Mouse (Mus musculus) heart, postnatal 14 days (tissue): ENCODE measurements around the gene Igsf3. TPM values are rescaled to one million over a fixed set of nuclear protein-coding genes. Genes with fewer than 3 reads are reported as not detected.

Experiments used
- DNase-seq, 2 experiments: peaks; one replicate each; pipeline ENCODE4 v3.0.0; 2021 to 2022
- intact Hi-C: fragments of 180-260 bp; cut with DNase I; formaldehyde crosslinking; loops from one replicate; pipeline ENCODE4 v1.15.1; 2025
- total RNA-seq, 2 experiments: library from RNA; stranded (reverse); gene quantifications; 2 replicates each; pipeline ENCODE4 v1.2.3; 2021

The Igsf3 gene
- total RNA-seq, 2 experiments from 2014 or later = 14.9 to 16.8 TPM

DNA sequence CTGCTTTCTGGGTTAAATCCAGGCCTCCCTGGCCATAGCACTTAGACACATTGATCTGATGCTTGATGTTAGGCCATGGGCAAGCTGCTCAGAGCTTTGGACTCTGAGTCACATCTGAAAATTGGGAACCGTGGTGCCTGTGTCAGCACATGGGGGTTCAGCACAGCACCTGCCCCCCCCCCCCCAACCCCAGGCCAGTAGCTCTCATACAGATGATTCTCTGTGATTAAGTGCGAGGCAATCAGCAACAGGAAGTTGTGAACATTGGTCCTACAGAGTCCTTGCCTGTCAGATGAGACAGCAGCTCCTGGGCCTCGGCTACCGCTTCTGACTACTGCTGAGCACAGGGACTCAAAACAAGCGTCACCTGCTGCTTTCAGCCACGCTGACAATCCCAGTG is 116.0 kb downstream of the Igsf3 start:
- intact Hi-C loops = loop anchor here (1.0 kb wide), 1 partner anchor 319 kb away; no protein-coding TSS in a partner anchor
- no peak for DNase-seq

DNA sequence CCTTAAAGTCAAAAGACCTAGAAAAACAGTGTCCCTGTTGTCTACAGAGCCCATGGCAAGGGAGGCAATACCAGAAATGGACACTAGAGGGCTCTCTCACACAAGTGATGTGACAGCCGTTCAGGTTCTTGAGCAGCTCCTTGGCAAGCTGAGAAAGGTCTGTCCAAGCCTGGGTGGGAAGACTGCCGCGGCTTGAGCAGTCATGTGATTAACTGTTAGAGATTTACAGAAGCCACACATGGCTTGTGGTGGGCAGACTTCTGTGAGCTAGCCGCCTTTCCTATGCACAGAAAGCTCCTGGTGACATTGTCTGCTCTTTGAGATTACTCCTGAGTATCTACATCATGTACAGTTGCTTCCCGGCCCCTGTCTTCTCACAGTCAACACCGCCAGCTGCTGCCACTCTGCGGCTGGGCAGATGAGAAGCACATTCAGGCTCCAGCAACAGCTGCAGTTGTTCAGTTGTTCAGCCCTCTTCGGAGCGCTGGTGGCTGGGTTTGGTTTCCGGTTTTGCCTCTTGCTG is 117.1 kb downstream of the Igsf3 start:
- intact Hi-C loops = loop anchor here (1.0 kb wide), 1 partner anchor 318 kb away; no protein-coding TSS in a partner anchor
- peak; percentile 85 to 96 for DNase-seq

DNA sequence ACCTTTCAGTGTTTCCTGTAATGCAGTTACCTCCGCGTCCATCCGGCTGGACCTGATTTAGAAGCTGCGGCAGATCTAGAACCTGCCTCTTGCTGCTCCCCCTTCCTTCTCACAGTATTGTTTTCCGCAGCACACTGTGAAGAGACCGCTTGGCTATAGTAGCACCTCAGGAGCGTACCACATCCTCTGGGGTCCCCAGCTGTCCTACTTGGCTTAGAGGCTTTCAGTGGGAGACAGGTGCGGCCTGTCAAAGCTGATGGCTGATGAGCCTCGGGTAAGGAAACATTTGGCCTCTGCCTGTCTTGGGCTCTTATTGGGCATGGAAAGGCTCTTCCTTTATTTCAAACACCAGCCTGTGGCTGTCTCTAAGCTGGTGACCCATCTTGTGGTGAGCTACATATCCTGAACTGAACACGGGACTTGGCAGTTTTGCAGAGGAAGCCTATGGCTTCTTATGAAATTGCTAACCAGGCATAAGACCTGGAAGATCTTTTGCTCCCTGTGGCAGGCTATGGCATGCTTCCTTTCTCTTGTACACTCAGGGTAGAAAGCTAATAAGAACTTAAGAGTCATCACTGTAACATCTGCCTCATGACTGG is 120.6 kb downstream of the Igsf3 start:
- intact Hi-C loops = no loop called here
- no peak for DNase-seq

DNA sequence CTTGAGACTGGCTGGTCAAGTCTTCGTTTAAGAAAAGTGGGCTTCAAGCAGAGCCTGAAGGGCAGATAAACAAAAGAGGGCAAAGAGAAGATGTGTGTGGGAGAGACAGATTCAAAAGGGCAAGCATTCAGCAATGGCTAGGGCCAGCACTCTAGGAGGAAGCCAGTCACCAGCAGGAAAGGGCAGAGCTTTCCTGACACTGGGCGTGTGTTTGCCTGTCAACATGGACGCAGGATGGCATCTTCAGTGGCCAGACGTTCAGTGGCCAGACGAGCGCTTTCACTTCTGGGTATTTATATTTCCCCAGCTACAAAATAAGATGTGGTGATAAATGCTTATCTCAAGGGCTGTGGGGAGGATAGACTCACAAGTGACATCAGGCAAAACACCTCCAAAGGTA is 123.0 kb downstream of the Igsf3 start:
- intact Hi-C loops = no loop called here
- DNase-seq = no peak

DNA sequence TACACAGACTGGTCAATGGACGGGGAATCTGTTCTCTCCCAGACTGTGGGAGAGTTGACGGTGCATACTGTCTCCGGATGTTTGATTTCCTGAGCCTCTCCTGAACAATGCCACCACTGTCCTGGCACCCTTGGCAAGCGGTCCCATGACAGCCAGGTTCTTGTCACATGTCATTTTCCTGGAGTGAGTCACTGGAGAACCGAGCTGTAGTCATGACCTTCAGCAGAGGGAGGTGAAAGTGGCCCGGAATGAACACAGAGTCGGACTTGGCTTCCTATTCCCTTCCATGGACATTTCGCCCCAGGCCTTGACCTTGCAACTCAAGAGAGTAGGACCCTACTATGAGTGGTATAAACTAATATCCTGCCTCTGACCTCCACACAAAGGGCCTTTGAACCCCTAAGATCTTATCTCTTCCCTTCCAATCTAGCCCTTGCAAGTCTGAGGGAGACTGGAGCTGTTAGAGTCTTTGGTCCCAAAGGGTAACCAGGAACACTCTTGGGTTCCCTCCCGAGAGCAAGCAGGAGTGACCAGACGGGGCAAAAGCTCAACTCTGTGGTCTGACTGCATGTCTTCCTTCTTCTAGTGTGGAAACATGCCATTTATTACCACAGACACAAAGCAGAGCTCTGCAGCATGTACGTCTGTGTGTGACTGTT is 123.6 kb downstream of the Igsf3 start:
- DNase-seq = peak; percentile 37 to 49
- intact Hi-C loops = no loop called here

DNA sequence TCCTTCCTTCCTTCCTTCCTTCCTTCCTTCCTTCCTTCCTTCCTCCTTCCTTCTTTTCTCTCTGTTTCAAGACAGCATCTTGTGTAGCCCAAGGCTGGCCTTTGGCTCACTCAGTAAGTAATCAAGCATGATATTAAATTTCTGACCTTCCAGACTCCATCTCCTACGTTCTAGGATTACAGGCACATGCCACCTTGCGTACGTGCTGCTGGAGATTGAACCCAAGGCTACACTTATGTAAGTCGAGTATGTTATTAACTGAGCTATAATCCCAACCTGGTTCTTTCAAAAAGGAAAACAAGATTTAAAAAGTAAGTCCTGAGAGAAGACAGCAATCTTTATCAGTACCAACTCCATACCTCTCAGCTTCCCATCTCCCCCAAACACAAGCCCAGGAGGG is 124.7 kb downstream of the Igsf3 start:
- no peak for DNase-seq
- intact Hi-C loops = no loop called here

DNA sequence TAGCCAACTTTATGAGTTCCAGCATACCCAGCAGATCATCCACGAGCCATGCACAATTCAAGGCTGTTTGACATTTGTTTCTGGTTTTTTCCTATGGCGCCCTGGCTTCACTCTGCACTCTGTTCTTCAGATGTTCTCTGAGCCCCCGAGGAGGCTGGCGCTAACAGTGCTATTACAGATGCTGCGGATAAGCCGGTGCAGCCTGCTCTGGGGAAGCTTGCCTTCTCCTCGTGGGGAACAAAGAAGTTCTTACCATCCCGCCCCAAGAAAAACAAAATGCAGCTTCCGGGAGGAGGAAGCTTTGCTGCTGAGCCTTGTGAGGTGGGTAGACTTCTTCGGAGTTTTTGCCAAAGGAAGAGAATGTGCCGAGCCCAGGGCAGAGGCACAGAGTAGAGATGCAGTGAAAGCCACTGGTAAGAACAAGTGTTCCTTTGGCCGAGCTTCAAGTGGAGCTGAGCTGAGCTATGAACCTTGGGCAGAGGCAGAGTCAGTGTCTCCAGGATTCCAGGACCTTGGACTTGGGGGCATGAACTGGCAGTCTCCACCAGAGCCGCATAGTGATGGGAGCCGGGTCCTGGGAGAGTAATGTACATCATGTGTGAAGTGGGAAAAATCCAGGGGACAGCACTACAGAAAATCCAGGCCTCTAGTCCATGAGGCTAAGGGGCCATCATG is 125.3 kb downstream of the Igsf3 start:
- intact Hi-C loops = no loop called here
- no peak for DNase-seq

DNA sequence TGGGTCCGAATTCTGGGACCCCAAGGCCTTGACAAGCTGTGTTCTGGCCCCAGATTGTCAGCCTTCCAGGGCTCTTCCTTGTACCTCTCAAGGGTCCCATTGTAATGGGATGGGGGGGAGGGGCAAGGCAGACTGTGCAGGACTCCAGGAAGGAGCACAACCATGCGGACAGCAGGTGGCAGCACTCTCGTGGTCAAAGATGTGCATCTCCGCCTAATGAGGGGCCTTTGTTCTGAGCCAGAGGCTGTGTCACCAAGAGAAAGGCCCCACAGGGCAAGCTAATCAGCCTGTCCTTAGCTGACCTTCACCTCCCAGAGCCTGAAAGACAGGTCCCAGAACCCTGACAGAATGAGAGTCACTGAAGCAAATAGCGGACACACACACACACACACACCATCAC is 129.3 kb downstream of the Igsf3 start:
- peak; percentile 89 to 94 for DNase-seq
- intact Hi-C loops = loop anchor here (2.0 to 5.0 kb wide), 4 partner anchors 46 to 301 kb away; no protein-coding TSS in a partner anchor

DNA sequence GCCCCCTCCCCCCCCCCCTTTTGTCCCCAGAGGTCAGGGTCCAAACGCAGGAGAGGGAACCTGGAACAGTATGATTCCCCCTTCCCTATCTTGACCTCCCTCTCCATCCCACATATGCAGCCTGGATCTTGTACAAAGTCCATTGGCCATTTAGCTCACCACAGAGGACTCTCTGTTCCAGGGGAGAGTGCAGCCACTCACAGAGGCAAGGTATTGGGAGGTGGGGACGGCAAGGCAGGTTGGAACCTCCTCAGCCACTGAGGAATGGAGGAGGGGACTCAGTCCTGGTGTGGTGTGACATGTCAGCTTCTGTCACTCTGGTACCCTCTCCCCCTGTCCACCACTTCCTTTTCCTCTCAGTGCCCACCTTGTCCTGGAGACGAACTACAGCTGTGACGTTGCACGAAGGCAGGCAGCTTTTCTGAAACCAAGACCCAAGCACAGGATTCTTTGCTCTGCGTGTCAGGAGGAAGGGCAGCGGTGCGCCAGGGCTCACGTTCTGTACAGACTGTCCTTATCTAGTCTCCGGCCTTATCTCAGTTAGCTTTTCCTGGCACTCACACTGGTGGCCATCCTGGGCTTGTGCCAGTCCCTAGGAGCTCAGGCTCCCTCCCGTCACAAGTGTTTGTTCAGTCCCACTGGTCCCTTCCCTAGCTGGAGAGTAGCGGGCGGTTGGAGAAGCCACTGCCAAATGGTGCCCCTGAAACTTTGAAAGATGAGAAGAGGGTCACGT is 130.3 kb downstream of the Igsf3 start:
- peak; percentile 73 for DNase-seq
- intact Hi-C loops = loop anchor here (2.0 to 5.0 kb wide), 4 partner anchors 45 to 300 kb away; no protein-coding TSS in a partner anchor

DNA sequence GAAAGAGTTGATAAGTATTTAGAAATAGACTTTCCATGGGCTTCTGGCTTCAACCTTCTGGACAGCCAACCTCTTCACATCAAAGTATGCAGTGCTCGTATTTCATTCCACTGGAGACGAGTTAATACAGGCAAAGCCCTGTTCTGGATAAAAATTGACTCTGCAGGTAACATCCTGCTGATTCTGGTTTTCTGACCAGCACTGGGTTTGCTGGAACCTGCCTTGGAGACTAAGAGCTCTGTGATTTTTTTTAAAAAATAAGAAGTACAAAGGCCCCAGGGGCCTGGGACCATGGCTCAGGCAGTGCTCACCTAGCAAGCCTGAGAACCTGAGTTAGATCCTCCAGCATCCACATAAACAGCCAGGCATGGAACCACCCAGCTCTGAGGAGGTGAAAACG is 130.9 kb downstream of the Igsf3 start:
- intact Hi-C loops = loop anchor here (2.0 to 5.0 kb wide), 4 partner anchors 45 to 299 kb away; no protein-coding TSS in a partner anchor
- no peak for DNase-seq

DNA sequence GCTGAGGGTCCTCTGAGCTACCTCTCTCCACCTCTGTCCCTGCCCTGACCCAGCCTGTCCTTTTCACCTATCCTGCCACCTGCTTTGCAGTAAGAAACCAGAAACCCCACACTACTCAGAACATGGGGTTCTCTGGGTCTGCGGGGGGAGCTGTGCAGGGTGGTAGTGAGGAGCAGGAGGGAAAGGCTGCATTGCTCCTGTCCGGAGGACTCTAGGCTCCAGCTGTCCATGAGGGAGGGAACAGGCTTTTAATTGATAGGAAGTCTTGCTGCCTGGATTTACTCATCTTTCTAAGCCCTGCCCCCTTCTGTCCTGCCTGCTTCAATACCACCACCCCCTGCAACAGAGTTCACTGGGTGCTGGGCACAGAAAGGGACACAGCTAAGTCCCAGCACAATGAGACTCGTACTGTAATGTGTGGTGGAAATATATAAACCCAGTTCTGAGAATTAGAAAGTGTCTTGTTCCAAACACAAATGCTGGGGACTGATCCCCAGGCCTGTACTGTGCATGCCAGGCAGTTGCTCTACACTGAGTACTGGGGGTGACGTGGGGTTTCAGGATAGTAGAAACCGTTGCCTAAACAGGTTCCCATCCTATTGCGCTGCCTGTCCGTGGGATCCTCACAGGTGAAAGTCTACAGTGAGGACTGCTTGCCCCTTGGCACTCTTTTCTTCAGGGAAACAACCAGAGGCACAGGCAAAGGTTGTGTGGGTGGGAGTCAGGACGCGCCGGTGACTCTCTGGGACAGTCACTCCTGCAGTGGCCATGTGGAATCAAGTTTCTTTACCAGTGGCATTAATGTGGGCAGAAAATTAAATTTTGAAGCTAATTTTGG is 133.0 kb downstream of the Igsf3 start:
- DNase-seq = no peak
- intact Hi-C loops = loop anchor here (5.0 kb wide), 2 partner anchors 42 to 197 kb away; no protein-coding TSS in a partner anchor

DNA sequence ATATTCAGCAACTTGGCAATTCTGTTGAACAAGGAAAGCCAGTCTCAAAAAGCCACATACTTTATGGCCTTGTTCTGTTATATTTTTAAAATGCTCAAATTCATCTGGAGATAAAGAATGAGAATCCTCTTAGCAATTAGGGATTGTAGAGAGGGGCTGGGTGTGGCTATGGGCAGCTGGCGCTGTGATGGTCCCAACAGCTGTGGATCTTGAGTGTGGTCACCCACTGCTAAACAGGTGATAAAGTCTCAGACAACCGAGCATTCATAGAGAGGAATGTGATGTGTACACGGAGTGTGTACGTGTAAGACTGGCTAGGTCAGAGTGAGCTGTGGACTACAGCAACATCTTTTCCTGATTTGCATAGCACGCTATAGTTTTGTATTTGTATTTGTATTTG is 133.7 kb downstream of the Igsf3 start:
- intact Hi-C loops = no loop called here
- DNase-seq = no peak

Other genes with a start within 250 kb of the Igsf3 start
- gene Cd2, start 89.1 kb upstream of the Igsf3 start, total RNA-seq = 1 to 10 TPM in 1 of 2 experiments, under 1 TPM in 1; 0.65 to 3.2 TPM
- gene Atp1a1, start 227.6 kb downstream of the Igsf3 start, total RNA-seq = 100 to 1,000 TPM; 773 to 866 TPM